In the genomic region with DNA sequence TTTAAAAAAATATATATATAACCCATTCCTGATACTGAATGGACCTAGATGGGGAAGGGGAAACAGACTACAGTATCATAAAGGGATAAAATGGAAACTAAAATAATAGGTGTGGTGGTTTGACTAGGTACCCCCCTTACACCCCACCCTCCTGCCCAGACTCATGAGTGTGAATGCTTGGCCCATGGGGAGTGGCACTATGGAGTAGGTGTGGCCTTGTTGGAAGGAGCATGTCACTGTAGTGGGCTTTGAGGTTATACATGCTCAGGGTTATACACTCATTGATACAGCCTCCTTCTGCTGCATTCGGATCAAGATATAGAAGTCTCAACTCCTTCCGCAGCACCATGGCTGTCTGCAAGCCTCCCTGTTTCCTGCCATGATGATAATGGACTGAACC, we compare ENCODE assay signal across 14 mouse cellular contexts.
DNase-seq lines count a peak whose midpoint lies in the region; ATAC-seq lines count a peak whose summit lies in the region.
"Had no signal": no experiment of that assay in that cellular context is flagged by ENCODE, and none has a peak within 500 bp of the region (broad histone marks: within the 10 kb centered on the region; RNA-seq: fewer than 3 reads in every experiment).

No protein-coding gene starts in this region.

- peak; percentile 91 for DNase-seq in heart, adult 11 months
- DNase-seq in heart, adult 8-10 months (ENCODE audit: low spot score), result no peak
- DNase-seq in CD4-positive, CD25-positive, alpha-beta regulatory T cell, adult 2 months (ENCODE audit: low read depth, low spot score), result peak; percentile 19
- no peak for DNase-seq in gastrocnemius, postnatal 25 days
- DNase-seq in kidney, adult 9 months, result no peak
- DNase-seq: adrenal gland, adult 2 months; adrenal gland, postnatal 25 days; cerebellum, adult 8-10 months; cerebellum, postnatal 14 days; gastrocnemius, postnatal 10 days; heart, postnatal 36 days had no signal

- ATAC-seq in common myeloid progenitor, adult 5-6 weeks (replicated peaks; ENCODE audit: low read depth, poor library complexity, severe bottlenecking), result peak; percentile 33; the same call in 1 of the 2 replicates
- ATAC-seq in megakaryocyte-erythroid progenitor cell, adult 5-6 weeks (replicated peaks; ENCODE audit: low FRiP score, low TSS enrichment, poor library complexity, severe bottlenecking), result 0 out of 2 replicates have a peak, but pooled peaks have one; percentile 24
- ATAC-seq: forebrain, embryonic 16.5 days had no signal

Comparison
In these comparisons a context has a peak if more than half of its experiments do, and no peak if none do; other contexts are left out.
1. DNase-seq: peak in heart, adult 11 months (single experiment) and CD4-positive, CD25-positive, alpha-beta regulatory T cell, adult 2 months (single experiment); none in heart, adult 8-10 months (single experiment), gastrocnemius, postnatal 25 days (single experiment) and kidney, adult 9 months (single experiment).